Mouse (Mus musculus): ENCODE measurements around the gene Prss42.

- TF ChIP-seq USF1 (IDR thresholded peaks at IDR 0.05; ENCODE audit: low read depth) (no peak), POLR2A (IDR thresholded peaks at IDR 0.05; ENCODE audit: insufficient read length, low read depth) (no peak), SRF (IDR thresholded peaks at IDR 0.05; ENCODE audit: control insufficient read depth, insufficient read length, low read depth) (no peak), CEBPB (IDR thresholded peaks at IDR 0.05; ENCODE audit: insufficient read depth, poor library complexity, severe bottlenecking) (no peak), E2F4 (IDR thresholded peaks at IDR 0.05; ENCODE audit: insufficient read depth) (no peak), MAX (IDR thresholded peaks at IDR 0.05; ENCODE audit: low read depth) (no peak), TCF3 (IDR thresholded peaks at IDR 0.05; ENCODE audit: insufficient read length, low read depth) (no peak), TCF12 (IDR thresholded peaks at IDR 0.05; ENCODE audit: insufficient read depth, poor library complexity, severe bottlenecking) (no peak)
Observed at GRCm38 (mm10) chr9:110775269-110776022, 22.5 kb upstream of the Prss42 start.

Data from myocyte (in vitro differentiated cells).